Mouse (Mus musculus) kidney, postnatal 10 days (tissue): ENCODE results near the gene C6.

Source experiments
- DNase-seq: peaks from one replicate; pipeline ENCODE4 v3.0.0; 2021; ENCODE audit warnings: mixed read lengths

C6 gene

GRCm38 (mm10) chr15:4726830-4727310, at the start of gene C6:
C6 (plus strand) TSS chr15:4727175.
- DNase-seq, result no peak

- no peak for DNase-seq
These were observed 29.4 kb upstream of the C6 start for GRCm38 (mm10) chr15:4697604-4698003.

DNA sequence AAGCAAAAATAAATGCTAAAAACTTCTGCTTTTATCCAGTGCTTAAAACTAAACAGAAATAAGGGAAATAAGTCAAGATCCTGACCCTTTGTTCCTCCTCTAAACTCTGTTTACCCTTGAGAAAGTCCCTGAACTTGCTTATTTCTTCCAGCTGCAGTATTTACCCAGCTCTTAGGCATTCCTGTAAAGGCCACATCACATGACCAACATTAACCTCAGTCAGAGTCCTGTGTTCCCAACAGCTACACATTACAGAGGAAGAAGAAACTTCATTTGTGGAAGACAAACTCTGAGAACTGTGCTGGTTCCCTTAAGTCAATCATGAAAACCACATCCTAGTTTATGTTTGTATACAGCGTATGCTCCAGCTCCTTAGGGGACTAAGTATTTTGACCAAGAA, 7.2 kb downstream of the C6 start:
- no peak for DNase-seq

DNA sequence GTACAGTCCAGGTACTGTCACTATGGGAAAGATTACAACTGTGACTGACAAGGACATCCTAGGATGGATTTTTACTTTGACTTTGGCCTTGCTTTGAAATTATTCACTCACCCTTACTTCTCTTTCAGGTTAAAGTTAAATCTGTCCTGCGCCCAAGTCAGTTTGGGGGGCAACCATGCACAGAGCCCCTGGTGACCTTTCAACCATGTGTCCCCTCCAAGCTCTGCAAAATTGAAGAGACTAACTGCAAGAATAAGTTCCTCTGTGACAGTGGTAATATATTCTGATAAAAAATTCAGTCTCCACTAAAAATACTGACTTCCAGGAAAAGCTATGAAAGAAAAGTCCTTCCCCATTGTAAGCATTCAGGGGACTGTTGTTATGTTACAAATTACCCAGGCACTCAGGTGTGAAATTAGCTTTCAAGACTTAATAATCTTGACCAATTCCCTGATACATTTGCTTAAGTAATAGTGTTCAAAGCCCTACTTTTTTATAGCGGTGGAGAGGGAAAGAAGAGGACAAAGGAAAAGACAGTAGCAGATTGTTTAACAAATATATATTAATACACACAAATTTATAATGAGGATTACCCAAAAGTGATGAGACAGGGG, 8.1 kb downstream of the C6 start:
- peak; percentile 15 for DNase-seq

- DNase-seq, result no peak
These were observed 20.7 kb downstream of the C6 start for GRCm38 (mm10) chr15:4747656-4748055.

DNA sequence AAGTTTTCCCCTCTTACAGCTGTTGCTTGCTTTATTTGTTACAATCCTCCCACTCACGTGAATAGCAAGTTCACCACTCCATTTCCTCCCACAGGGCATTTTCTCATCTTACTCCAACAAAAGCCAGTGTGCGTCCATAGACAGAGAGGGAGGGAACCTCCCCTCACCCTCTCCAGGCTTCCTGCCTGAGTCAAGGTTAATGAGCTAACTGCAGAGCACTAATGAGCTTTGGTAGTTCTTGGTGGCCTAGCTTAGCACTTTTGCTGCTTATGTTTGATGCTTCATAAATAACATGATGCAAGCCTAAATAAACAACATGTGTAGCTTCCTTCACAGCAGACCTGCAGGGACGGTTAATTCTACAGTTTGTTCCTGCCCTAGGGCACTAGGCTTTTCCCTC, 63.4 kb downstream of the C6 start:
- no peak for DNase-seq

- no peak for DNase-seq
These were observed 69.9 kb downstream of the C6 start for GRCm38 (mm10) chr15:4796861-4797260.

- DNase-seq, result no peak
These were observed 77.3 kb downstream of the C6 start for GRCm38 (mm10) chr15:4804256-4804655.

DNA sequence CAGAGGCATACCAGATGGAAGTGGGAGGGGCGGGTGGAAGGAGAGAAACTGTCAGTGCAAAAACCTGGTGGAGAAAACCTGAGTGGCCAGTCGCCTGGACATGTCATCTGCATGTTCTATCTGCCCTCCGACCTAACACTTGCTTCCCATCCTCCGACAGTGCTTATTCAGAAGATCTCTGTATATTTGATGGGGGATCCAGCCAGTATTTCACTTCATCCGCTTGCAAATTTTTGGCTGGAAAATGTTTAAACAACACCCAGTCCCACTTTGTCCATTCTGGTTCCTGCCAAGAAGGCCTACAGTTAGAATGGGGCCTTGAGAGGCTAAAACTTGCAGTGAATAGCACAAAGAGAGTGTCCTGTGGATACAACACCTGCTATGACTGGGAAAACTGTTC, 81.2 kb downstream of the C6 start:
- no peak for DNase-seq

DNA sequence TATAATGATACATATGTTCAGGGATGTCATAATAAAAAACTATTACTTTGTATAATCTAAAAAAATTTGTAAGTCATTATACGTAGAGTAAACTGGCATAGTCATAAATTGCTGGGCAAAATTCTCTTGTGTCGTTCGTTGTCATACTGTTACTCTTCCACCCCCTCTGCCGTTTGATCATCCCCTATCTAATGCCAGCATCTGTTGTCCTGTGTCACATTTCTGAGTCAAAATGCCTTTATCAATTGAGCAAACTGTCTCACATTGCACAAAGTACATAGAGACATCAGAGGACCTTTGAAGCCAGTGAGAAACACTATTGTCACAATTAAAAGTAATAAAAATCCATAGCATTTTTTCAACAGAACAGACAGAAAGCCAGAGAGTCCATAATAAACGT, 88.0 kb downstream of the C6 start:
- DNase-seq, result no peak

DNA sequence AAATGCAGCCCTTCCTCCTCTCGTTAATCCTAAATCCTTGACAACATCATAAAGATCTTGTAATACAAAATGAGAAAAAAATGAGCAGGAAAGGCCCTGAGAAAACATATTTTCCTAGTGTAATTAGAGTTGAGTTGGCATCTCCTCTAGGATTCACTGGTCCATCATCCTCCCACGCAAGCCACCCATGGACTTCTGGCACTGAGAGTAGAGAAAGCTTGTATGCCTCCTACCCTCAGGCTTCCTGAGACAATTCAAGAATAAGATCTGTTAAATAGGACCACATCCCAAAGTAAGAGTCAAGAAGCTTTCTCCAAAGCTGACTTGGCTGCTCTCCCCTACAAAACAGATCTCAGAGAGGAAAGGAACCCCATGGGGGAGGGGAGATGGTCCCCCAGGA, 88.7 kb downstream of the C6 start:
- DNase-seq, result no peak

DNA sequence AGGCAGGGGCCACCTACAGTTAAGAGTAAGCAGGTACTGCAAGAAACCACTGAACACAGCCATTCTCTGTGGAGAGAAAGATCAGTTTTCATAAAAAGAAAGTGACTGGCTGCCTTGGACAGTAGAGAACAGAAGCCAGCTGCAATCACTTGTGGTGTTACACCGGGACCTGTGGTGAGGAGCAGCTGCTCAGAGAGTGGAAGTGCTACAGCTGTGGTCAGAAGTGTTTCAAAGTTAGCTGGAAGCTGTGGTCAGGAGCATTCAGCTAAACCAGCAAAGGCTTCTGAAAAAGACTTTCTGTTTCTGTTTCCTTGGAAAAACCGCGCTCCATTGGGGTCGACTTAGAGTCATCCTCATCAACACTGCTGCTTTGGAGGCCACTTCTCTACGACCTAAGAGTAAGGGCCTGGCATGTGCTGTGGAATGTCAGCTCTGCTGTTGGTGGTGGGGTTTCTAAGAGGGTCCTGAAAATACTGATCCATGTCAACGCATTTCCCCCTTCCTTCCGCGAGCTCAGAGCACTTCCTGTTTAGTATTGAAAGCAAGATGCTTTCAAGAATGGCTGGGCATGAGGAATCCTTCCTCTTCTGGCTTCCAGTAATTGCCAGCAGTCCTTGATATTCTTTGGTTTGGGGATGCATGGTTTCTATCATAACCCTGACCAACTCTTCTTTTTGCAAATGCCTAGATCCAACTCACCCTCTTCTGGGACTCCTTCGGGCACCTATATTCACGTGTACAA, 89.9 kb downstream of the C6 start:
- peak; percentile 48 for DNase-seq

DNA sequence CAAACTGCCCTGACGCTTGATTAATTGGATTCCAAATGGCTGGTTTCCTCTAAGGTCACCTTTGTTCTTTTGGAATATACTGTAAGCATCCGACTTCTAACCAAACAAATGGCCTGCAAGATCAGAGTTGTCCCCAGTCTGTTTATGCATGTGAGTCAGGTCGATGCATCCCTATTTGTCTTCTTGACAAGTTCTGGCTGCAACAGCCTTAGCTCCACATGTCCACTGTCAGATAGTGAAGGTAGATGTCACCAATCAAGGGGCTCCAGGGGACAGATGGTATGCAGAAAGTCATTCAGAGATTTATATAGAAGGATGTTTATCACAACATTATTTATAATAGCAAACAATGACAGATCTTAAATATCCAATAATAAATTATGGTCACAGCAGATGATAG, 91.5 kb downstream of the C6 start:
- DNase-seq, result no peak

- DNase-seq, result no peak
These were observed 94.2 kb downstream of the C6 start for GRCm38 (mm10) chr15:4821161-4821560.

- no peak for DNase-seq
These were observed 94.8 kb downstream of the C6 start for GRCm38 (mm10) chr15:4821824-4822223.

DNA sequence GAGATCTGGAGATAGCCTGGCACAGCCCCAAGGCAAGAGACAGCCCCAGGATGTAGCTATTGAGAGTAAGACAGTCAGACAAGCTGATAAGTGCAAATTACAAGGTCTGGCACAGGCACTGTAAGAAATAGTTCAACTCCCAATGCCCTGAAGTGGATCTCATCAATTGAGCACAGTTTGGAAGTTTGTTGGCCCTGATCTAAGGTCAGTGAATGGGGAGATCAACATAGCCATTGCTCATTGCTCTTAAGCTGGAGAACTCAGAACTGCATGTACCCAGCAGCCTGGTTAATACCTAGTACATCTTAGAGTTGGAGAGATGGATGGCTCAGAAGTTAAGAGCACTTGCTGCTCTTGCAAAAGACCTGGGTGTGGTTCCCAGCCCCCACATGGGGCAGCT, 100.8 kb downstream of the C6 start:
- no peak for DNase-seq

DNA sequence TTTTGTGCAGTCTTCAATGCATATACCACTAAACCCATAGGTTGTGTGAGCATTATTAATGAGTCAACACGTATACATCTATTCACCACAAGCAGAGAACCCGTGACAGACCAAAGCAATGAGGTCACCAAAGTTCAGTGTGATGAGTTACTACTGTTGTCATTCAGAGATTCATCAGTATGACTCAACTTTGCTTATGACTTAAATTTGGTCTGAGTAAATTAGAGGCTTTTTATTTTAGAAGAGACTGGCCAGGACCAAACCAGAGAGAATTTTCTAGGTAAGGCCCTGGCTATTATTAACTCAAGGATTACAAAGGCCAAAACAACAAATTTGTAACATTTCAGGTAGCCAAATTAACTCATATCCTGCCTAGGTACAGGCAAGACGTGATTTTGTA, 109.4 kb downstream of the C6 start:
- DNase-seq, result no peak

DNA sequence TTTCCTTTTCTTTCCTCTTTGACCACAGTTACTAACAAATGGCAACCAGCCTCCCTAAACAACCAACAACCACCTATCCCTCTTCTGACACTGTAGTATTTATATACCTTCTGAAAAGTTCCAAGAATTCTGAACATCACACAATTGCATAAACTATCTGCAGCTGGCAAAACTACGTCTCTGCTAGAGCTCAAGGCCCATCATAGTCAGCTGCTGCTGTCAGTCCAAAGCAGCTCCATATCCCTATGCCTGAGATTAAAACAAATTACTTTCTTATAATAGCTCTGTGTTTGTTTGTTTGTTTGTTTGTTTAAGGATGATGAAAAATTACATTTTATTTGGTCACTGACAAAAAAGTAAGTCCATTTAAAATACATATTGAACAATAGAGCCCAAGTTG, 123.0 kb downstream of the C6 start:
- DNase-seq, result no peak
